In genomic region chr13:41336260-41336659, GRCm38 (mm10) we compare ENCODE assay signal across 8 mouse cellular contexts.
DNase-seq lines count a peak whose midpoint lies in the region; ATAC-seq and TF ChIP-seq lines count a peak whose summit lies in the region.

No protein-coding gene starts in this region.

- 30% methylated on average over 6 of the region's 6 CpGs for WGBS in intestine, embryonic 16.5 days
- 64% methylated on average over 6 of the region's 6 CpGs for WGBS in hindbrain, embryonic 10.5 days

- DNase-seq in adrenal gland, adult 8-10 months, result peak; percentile 83
- peak; percentile 85 for DNase-seq in gastrocnemius, adult 2 months
- peak; percentile 85 for DNase-seq in lung, postnatal 14 days
- no peak for DNase-seq in thymus, postnatal 4 days
- no peak for DNase-seq in hindbrain, embryonic 10.5 days (ENCODE audit: low spot score)
- no peak for DNase-seq in right cerebral cortex, adult 2 months (ENCODE audit: low spot score in 2 of 2)

- H3K4me1 ChIP-seq in intestine, embryonic 16.5 days (ENCODE audit: control insufficient read depth, insufficient read depth, low read length), result peaks cover 41% of the 10 kb centered on the region
- H3K4me1 ChIP-seq in hindbrain, embryonic 10.5 days (replicated peaks), result peaks cover 24% of the 10 kb centered on the region

- H3K9ac ChIP-seq in intestine, embryonic 16.5 days (ENCODE audit: low read depth, low read length), result 0 out of 2 replicates have a peak overlapping the region, but pooled peaks have one; percentile 1

- H3K36me3 ChIP-seq in intestine, embryonic 16.5 days (ENCODE audit: control insufficient read depth, insufficient read depth, low read length), result peaks cover 10% of the 10 kb centered on the region; the same call in 1 of the 2 replicates
- peaks cover 55% of the 10 kb centered on the region for H3K36me3 ChIP-seq in hindbrain, embryonic 10.5 days

- ATAC-seq in intestine, embryonic 16.5 days, result peak; percentile 58
- ATAC-seq in megakaryocyte progenitor cell, adult 5-6 weeks (replicated peaks; ENCODE audit: poor library complexity), result no peak

- H3K4me2 ChIP-seq in intestine, embryonic 16.5 days (ENCODE audit: low read depth, low read length), result peak overlapping the region; percentile 17; the same call in 1 of the 2 replicates

- H3K4me3 ChIP-seq in gastrocnemius, adult 2 months, result no peak overlapping the region; the same call in 1 of the 2 replicates
- no peak overlapping the region for H3K4me3 ChIP-seq in intestine, embryonic 16.5 days (ENCODE audit: low read length)
- H3K4me3 ChIP-seq in hindbrain, embryonic 10.5 days, result no peak overlapping the region

- intact Hi-C loops in gastrocnemius, adult 2 months (cut with DNase I), result no loop called here

- no peaks in the 10 kb centered on the region for H3K27me3 ChIP-seq in intestine, embryonic 16.5 days (replicated peaks; ENCODE audit: control insufficient read depth, insufficient read depth, low read length)
- H3K27me3 ChIP-seq in hindbrain, embryonic 10.5 days (ENCODE audit: insufficient read depth, poor library complexity, severe bottlenecking), result no peaks in the 10 kb centered on the region

- H3K27ac ChIP-seq in gastrocnemius, adult 2 months, result peak overlapping the region; percentile 73
- H3K27ac ChIP-seq in intestine, embryonic 16.5 days (ENCODE audit: low read length), result peak overlapping the region; percentile 83
- H3K27ac ChIP-seq in hindbrain, embryonic 10.5 days, result no peak overlapping the region

- no peak for TF ChIP-seq CTCF in gastrocnemius, adult 2 months (IDR thresholded peaks at IDR 0.05)

- no peaks in the 10 kb centered on the region for H3K9me3 ChIP-seq in intestine, embryonic 16.5 days (ENCODE audit: control insufficient read depth, low read length)
- no peaks in the 10 kb centered on the region for H3K9me3 ChIP-seq in hindbrain, embryonic 10.5 days

Comparison
In these comparisons a context has a peak if more than half of its experiments do, and no peak if none do; other contexts are left out.
1. DNase-seq: peak in adrenal gland, adult 8-10 months (single experiment), gastrocnemius, adult 2 months (single experiment) and lung, postnatal 14 days (single experiment); none in thymus, postnatal 4 days (single experiment), hindbrain, embryonic 10.5 days (single experiment) and right cerebral cortex, adult 2 months (0 of 2).